Mouse (Mus musculus): ENCODE measurements around the gene Nebl.

DNA sequence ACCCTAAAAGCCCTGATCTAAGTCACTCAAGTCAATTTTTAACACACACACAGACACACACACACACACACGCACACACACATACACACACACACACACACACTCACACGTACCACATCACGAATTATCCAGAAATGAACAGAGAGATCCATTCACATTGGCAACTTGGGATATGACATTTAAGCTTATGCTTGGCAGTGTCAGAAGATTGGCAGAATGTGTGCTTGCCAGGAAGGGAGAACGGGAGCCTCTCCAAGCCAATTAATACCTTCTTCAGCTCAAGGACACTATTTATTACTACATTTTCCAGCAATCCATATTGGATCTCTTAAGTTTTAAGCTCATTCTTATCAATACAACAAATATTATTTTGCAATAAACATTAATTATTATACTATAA lies 303.1 kb downstream of the Nebl start:
- TF ChIP-seq POLR2A (IDR thresholded peaks at IDR 0.05; ENCODE audit: low read depth, low read length) (no peak), CTCF (IDR thresholded peaks at IDR 0.05; ENCODE audit: extremely low read depth, insufficient read depth, insufficient read length, insufficient replicate concordance) (no peak)

Data from spleen, adult 2 months (tissue).